Mouse (Mus musculus) layer of hippocampus, adult 9-11 months (tissue): ENCODE data around the gene Dgkd.

Source experiments
- DNase-seq: peaks from one replicate; pipeline ENCODE4 v3.0.0; 2022

The Dgkd gene

GRCm38 (mm10) chr1:87947681-87948091 is 94.6 kb downstream of the Dgkd start:
- DNase-seq = no peak

GRCm38 (mm10) chr1:87951641-87952040 is 98.6 kb downstream of the Dgkd start:
- no peak for DNase-seq

GRCm38 (mm10) chr1:87953073-87953472 is 100.0 kb downstream of the Dgkd start:
- DNase-seq = no peak

GRCm38 (mm10) chr1:87958931-87959330 is 105.8 kb downstream of the Dgkd start:
- no peak for DNase-seq

- no peak for DNase-seq
Measured at GRCm38 (mm10) chr1:87959532-87959931, 106.4 kb downstream of the Dgkd start.

GRCm38 (mm10) chr1:87959998-87960431 is 106.9 kb downstream of the Dgkd start:
- DNase-seq = no peak

- no peak for DNase-seq
Measured at GRCm38 (mm10) chr1:87960752-87961151, 107.7 kb downstream of the Dgkd start.

GRCm38 (mm10) chr1:87961459-87962167 is 108.5 kb downstream of the Dgkd start:
- no peak for DNase-seq

- no peak for DNase-seq
Measured at GRCm38 (mm10) chr1:87970381-87970780, 117.3 kb downstream of the Dgkd start.

- no peak for DNase-seq
Measured at GRCm38 (mm10) chr1:87982291-87982690, 129.2 kb downstream of the Dgkd start.

- DNase-seq = no peak
Measured at GRCm38 (mm10) chr1:87992716-87993115, 139.6 kb downstream of the Dgkd start.
